ENCODE assay signal across 9 mouse cellular contexts in the genomic region with DNA sequence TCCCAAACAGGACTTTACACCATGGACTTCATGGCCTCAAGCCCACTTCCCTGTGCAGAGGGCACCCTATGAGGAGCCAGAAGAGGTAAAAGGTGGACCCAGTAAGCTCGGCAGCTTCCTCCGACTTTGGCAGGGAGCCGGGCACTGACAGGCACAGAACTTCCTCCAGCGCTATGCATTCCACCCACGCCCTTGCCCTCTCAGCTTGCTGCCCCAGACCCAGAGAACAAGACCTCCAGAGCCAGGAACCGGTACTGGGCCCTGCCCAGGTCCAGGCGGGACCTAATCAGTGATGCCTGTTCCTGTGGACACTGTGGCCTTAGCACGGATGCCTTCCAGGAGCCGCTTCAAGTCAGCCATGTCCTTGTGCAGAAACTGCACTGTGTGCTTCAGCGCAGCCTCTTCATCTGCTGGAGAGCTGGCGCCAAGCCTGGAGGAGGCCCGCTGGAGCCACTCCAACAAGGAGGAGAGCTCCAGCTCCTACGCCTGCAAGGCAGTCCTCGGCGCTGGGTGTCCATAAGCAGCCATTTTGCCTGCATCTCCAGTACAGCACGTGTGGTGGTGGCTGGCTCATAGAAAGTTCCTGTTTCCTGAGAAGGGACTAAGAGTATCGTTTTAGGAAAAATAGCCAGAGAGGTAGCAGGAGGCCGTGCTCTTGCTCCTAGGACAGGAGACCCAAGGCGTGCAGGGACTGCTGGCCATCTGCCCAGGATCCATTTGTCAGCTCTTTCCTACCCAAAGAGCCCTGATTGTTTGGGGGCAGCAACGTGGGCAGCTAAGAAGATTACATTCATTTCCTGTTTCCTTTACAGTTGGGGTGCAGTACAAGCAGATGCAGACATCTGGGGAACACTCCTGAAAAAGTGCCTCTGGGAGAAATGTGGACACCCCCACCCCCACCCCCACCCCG. TPM values are rescaled to one million over a fixed set of nuclear protein-coding genes. Genes with fewer than 3 reads are reported as not detected.
A peak's percentile ranks its signal among the peaks of the same experiment; 100 is the strongest.
DNase-seq lines count a peak whose midpoint lies in the region; ATAC-seq and TF ChIP-seq lines count a peak whose summit lies in the region.
"Had no signal": no experiment of that assay in that cellular context is flagged by ENCODE, and none has a peak within 500 bp of the region (broad histone marks: within the 10 kb centered on the region; RNA-seq: fewer than 3 reads in every experiment).

No protein-coding gene starts in this region.

- peaks cover 18% of the 10 kb centered on the region for H3K4me1 ChIP-seq in forebrain, embryonic 12.5 days
- no peaks in the 10 kb centered on the region for H3K4me1 ChIP-seq in forebrain, embryonic 11.5 days (replicated peaks; ENCODE audit: control insufficient read depth, insufficient read depth, low read length)
- H3K4me1 ChIP-seq in intestine, embryonic 14.5 days (replicated peaks; ENCODE audit: control insufficient read depth, insufficient read depth, low read length), result peaks cover 20% of the 10 kb centered on the region
- peaks cover 8% of the 10 kb centered on the region for H3K4me1 ChIP-seq in testis, adult 2 months (ENCODE audit: control insufficient read depth, insufficient read depth, low read length)

- no peaks in the 10 kb centered on the region for H3K36me3 ChIP-seq in forebrain, embryonic 12.5 days (replicated peaks)
- H3K36me3 ChIP-seq in forebrain, embryonic 11.5 days (ENCODE audit: control insufficient read depth, insufficient read depth, low read length), result no peaks in the 10 kb centered on the region
- H3K36me3 ChIP-seq in intestine, embryonic 14.5 days (ENCODE audit: control insufficient read depth, insufficient read depth, low read length), result no peaks in the 10 kb centered on the region
- no peaks in the 10 kb centered on the region for H3K36me3 ChIP-seq in testis, adult 2 months (ENCODE audit: control insufficient read depth, insufficient read depth, low read length)
- H3K36me3 ChIP-seq: neural tube, embryonic 12.5 days had no signal

- TF ChIP-seq CTCF in left cerebral cortex, adult 2 months (IDR thresholded peaks at IDR 0.05), result no peak
- no peak for TF ChIP-seq CTCF in testis, adult 2 months (IDR thresholded peaks at IDR 0.05; ENCODE audit: control insufficient read depth, insufficient read depth, insufficient replicate concordance, low read depth, low read length)

- peak overlapping the region; percentile 78 for H3K27ac ChIP-seq in forebrain, embryonic 12.5 days
- no peak overlapping the region for H3K27ac ChIP-seq in forebrain, embryonic 11.5 days (ENCODE audit: low read depth, low read length)
- H3K27ac ChIP-seq in intestine, embryonic 14.5 days (ENCODE audit: low read depth), result peak overlapping the region; percentile 90
- H3K27ac ChIP-seq in left cerebral cortex, adult 2 months, result peak overlapping the region; percentile 95
- H3K27ac ChIP-seq in testis, adult 2 months (ENCODE audit: control insufficient read depth, insufficient read depth, low read depth, low read length), result peak overlapping the region; percentile 90
- H3K27ac ChIP-seq: neural tube, embryonic 12.5 days had no signal

- H3K4me3 ChIP-seq in forebrain, embryonic 12.5 days (replicated peaks), result no peak overlapping the region
- no peak overlapping the region for H3K4me3 ChIP-seq in forebrain, embryonic 11.5 days (ENCODE audit: low read depth, low read length)
- no peak overlapping the region for H3K4me3 ChIP-seq in intestine, embryonic 14.5 days (ENCODE audit: low read depth, low read length)
- peak overlapping the region; percentile 44 for H3K4me3 ChIP-seq in left cerebral cortex, adult 2 months
- H3K4me3 ChIP-seq in testis, adult 2 months (ENCODE audit: control insufficient read depth, low read depth, low read length), result peak overlapping the region; percentile 38
- H3K4me3 ChIP-seq: neural tube, embryonic 12.5 days had no signal

- H3K27me3 ChIP-seq in forebrain, embryonic 12.5 days, result no peaks in the 10 kb centered on the region; the same call in 1 of the 2 replicates
- H3K27me3 ChIP-seq in forebrain, embryonic 11.5 days (ENCODE audit: control insufficient read depth, insufficient read depth, low read length), result no peaks in the 10 kb centered on the region
- no peaks in the 10 kb centered on the region for H3K27me3 ChIP-seq in intestine, embryonic 14.5 days (replicated peaks; ENCODE audit: control insufficient read depth, insufficient read depth, low read length)
- no peaks in the 10 kb centered on the region for H3K27me3 ChIP-seq in testis, adult 2 months (ENCODE audit: control insufficient read depth, insufficient read depth, low read length)
- H3K27me3 ChIP-seq: neural tube, embryonic 12.5 days had no signal

- H3K9ac ChIP-seq in forebrain, embryonic 12.5 days, result peak overlapping the region; percentile 40; the same call in 1 of the 2 replicates
- no peak overlapping the region for H3K9ac ChIP-seq in forebrain, embryonic 11.5 days (ENCODE audit: low read length)
- H3K9ac ChIP-seq in intestine, embryonic 14.5 days (ENCODE audit: low read length), result peak overlapping the region; percentile 20
- H3K9ac ChIP-seq: neural tube, embryonic 12.5 days had no signal

- peak; percentile 41; the same call in 1 of the 2 replicates for ATAC-seq in forebrain, embryonic 12.5 days (ENCODE audit: low FRiP score)
- ATAC-seq in forebrain, embryonic 11.5 days (replicated peaks; ENCODE audit: low FRiP score), result no peak
- peak; percentile 83 for ATAC-seq in intestine, embryonic 14.5 days (replicated peaks; ENCODE audit: low FRiP score, low TSS enrichment, low read depth)
- ATAC-seq in megakaryocyte, adult 5-6 weeks (ENCODE audit: poor library complexity, severe bottlenecking), result peak; percentile 85

- no peak for DNase-seq in forebrain, embryonic 11.5 days (ENCODE audit: low spot score)
- DNase-seq in cerebellum, adult 8-10 months, result peak; percentile 91
- peak; percentile 95 for DNase-seq in gastrocnemius, postnatal 10 days
- peak; percentile 84 for DNase-seq in intestine, embryonic 14.5 days (ENCODE audit: low spot score)
- peak; percentile 87 to 93 for DNase-seq in left cerebral cortex, adult 2 months (ENCODE audit: extremely low spot score in 1 of 2, low spot score in 2 of 2)

- TF ChIP-seq POLR2A in testis, adult 2 months (IDR thresholded peaks at IDR 0.05; ENCODE audit: control insufficient read depth, low read depth, low read length), result peak; percentile 57

- peak overlapping the region; percentile 19 for H3K4me2 ChIP-seq in forebrain, embryonic 12.5 days
- no peak overlapping the region for H3K4me2 ChIP-seq in forebrain, embryonic 11.5 days (ENCODE audit: low read depth, low read length, severe bottlenecking)
- peak overlapping the region; percentile 41 for H3K4me2 ChIP-seq in intestine, embryonic 14.5 days (ENCODE audit: low read length)
- H3K4me2 ChIP-seq: neural tube, embryonic 12.5 days had no signal

- no peaks in the 10 kb centered on the region for H3K9me3 ChIP-seq in forebrain, embryonic 12.5 days
- H3K9me3 ChIP-seq in forebrain, embryonic 11.5 days (ENCODE audit: control insufficient read depth, low read length), result no peaks in the 10 kb centered on the region
- H3K9me3 ChIP-seq in intestine, embryonic 14.5 days (ENCODE audit: control insufficient read depth, low read length), result no peaks in the 10 kb centered on the region
- H3K9me3 ChIP-seq: neural tube, embryonic 12.5 days had no signal

- 76% methylated on average over 21 of the region's 21 CpGs for WGBS in forebrain, embryonic 12.5 days
- 82% methylated on average over 21 of the region's 21 CpGs for WGBS in forebrain, embryonic 11.5 days
- WGBS in intestine, embryonic 14.5 days, result 39% methylated on average over 21 of the region's 21 CpGs

- intact Hi-C loops in left cerebral cortex, adult 2 months (cut with DNase I), result loop anchor here (1.0 kb wide), 1 partner anchor 42 kb away; no protein-coding TSS in a partner anchor

RNA-seq across cellular contexts. Expression of gene A830005F24Rik, which starts 39.1 kb away (rescaled TPM):
- polyA plus RNA-seq in forebrain, embryonic 12.5 days (2016; fragmentation: Nextera tagmentation; extraction: Ambion mirVana), result 2.9 TPM in 2 replicates
- 1.6 and 2.3 TPM in 2 replicates for polyA plus RNA-seq in forebrain, embryonic 11.5 days (2014; fragmentation: Nextera tagmentation; extraction: Ambion mirVana)
- not detected for total RNA-seq in gastrocnemius, postnatal 10 days (2021)
- 0.79 and 1.1 TPM in 2 replicates for polyA plus RNA-seq in intestine, embryonic 14.5 days (2014; fragmentation: Nextera tagmentation; extraction: Ambion mirVana)
- 1 to 10 TPM; 1.5 to 2.8 TPM for total RNA-seq in left cerebral cortex, adult 2 months (2021)
- not detected in 2 replicates for total RNA-seq in megakaryocyte, adult 5-6 weeks (2015)
- not detected in 2 replicates for total RNA-seq in megakaryocyte, adult 5-6 weeks (2017)
- 0.15 TPM in 1 of 2 replicates, not detected in the other for polyA plus RNA-seq in testis, adult 2 months (2012; rRNA removed)

RNA-seq across cellular contexts. Expression of gene Zfp169, which starts 39.2 kb away (rescaled TPM):
- 5.7 and 7.0 TPM in 2 replicates for polyA plus RNA-seq in forebrain, embryonic 12.5 days (2016; fragmentation: Nextera tagmentation; extraction: Ambion mirVana)
- polyA plus RNA-seq in forebrain, embryonic 11.5 days (2014; fragmentation: Nextera tagmentation; extraction: Ambion mirVana), result 8.0 and 8.9 TPM in 2 replicates
- 1 to 10 TPM; 2.8 to 3.1 TPM for total RNA-seq in gastrocnemius, postnatal 10 days (2021)
- polyA plus RNA-seq in intestine, embryonic 14.5 days (2014; fragmentation: Nextera tagmentation; extraction: Ambion mirVana), result 6.2 and 6.6 TPM in 2 replicates
- 10 to 100 TPM; 24.2 to 28.5 TPM for total RNA-seq in left cerebral cortex, adult 2 months (2021)
- total RNA-seq in megakaryocyte, adult 5-6 weeks (2015), result 8.1 and 10.7 TPM in 2 replicates
- total RNA-seq in megakaryocyte, adult 5-6 weeks (2017), result 10.0 and 11.1 TPM in 2 replicates
- polyA plus RNA-seq in testis, adult 2 months (2012; rRNA removed), result 11.5 and 12.1 TPM in 2 replicates

Comparison
In these comparisons a context has a peak if more than half of its experiments do, and no peak if none do; other contexts are left out.
1. H3K4me3 ChIP-seq: peak in left cerebral cortex, adult 2 months (single experiment) and testis, adult 2 months (single experiment); none in forebrain, embryonic 12.5 days (single experiment), forebrain, embryonic 11.5 days (single experiment) and intestine, embryonic 14.5 days (single experiment).